Mouse (Mus musculus): ENCODE results near the gene Nmur1. TPM values are rescaled to one million over a fixed set of nuclear protein-coding genes. Genes with fewer than 3 reads are reported as not detected.

Nmur1 gene
- polyA plus RNA-seq, 1 experiment from 2014 or later: not detected

DNA sequence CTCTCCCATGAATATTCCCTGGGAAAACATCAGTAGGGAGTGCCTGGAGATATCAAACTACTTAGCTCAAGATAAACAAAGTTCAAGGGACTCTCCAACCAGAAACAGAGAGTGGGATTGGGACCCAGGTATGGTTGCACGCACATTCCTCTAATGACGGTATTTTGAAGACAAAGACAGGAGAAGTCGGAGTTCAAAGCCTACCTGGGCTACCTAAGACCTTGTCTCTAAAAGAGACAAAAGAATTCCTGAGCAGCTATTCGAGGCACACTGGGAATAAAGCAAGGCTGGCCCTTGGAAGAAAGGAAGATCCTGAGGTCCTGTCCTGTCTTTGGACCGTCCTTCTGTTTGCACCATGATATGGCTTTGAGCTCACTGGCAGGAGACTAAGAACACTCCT, 26.7 kb upstream of the Nmur1 start:
- no peaks in the 10 kb centered on the region for H3K36me3 ChIP-seq

GRCm38 (mm10) chr1:86449966-86450365, 23.9 kb upstream of the Nmur1 start:
- Histone ChIP-seq H3K4me3 (replicated peaks) (no peak overlapping the region), H3K27me3 (no peaks in the 10 kb centered on the region), H3K4me2 (no peak overlapping the region), H3K27ac (0 out of 2 replicates have a peak overlapping the region, but pooled peaks have one; percentile 32), H3K9me3 (replicated peaks) (no peaks in the 10 kb centered on the region), H3K9ac (no peak overlapping the region), H3K4me1 (peaks cover 25% of the 10 kb centered on the region), H3K36me3 (no peaks in the 10 kb centered on the region)
- 50% methylated on average over 6 of the region's 6 CpGs for WGBS
- ATAC-seq (replicated peaks; ENCODE audit: low FRiP score): 0 out of 2 replicates have a peak, but pooled peaks have one; percentile 47

More for the DNA sequence above, 26.7 kb upstream of the Nmur1 start:
- H3K4me2 ChIP-seq: no peak overlapping the region
- H3K9me3 ChIP-seq (replicated peaks): no peaks in the 10 kb centered on the region
- H3K27me3 ChIP-seq: no peaks in the 10 kb centered on the region
- ATAC-seq (replicated peaks; ENCODE audit: low FRiP score): no peak
- 75% methylated on average over 5 of the region's 5 CpGs for WGBS
- H3K27ac ChIP-seq: no peak overlapping the region
- H3K9ac ChIP-seq: no peak overlapping the region
- H3K4me3 ChIP-seq (replicated peaks): no peak overlapping the region
- peaks cover 23% of the 10 kb centered on the region for H3K4me1 ChIP-seq

DNA sequence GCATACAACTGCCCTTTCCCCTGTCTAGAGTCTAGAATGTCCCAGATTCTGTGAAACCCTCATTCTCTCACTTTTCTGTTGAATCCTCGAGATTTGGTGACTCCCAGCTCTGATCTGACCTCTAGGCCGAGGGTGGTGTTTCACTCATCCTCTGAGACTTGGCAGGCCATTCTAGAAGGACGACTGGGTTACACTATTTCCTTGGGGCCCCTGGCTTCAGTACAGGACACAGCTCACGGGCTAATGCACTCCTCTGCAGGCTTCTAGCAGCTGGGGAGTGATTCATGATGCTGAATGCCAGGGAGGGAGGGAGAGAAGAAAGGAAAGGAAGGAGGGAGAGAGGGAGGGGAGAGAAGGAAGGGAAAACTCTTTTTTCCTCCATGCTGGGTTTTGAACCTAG, 22.2 kb upstream of the Nmur1 start:
- Histone ChIP-seq H3K4me3 (replicated peaks) (no peak overlapping the region), H3K9me3 (replicated peaks) (no peaks in the 10 kb centered on the region), H3K27ac (peak overlapping the region; percentile 93), H3K9ac (0 out of 2 replicates have a peak overlapping the region, but pooled peaks have one; percentile 14), H3K27me3 (no peaks in the 10 kb centered on the region), H3K36me3 (no peaks in the 10 kb centered on the region), H3K4me1 (peaks cover 37% of the 10 kb centered on the region), H3K4me2 (0 out of 2 replicates have a peak overlapping the region, but pooled peaks have one; percentile 16)
- 2% methylated on average over 4 of the region's 4 CpGs for WGBS
- ATAC-seq (replicated peaks; ENCODE audit: low FRiP score): peak; percentile 69

- WGBS: 50% methylated on average over 13 of the region's 13 CpGs
- no peaks in the 10 kb centered on the region for H3K9me3 ChIP-seq (replicated peaks)
- peak overlapping the region; percentile 93 for H3K27ac ChIP-seq
- no peaks in the 10 kb centered on the region for H3K36me3 ChIP-seq
- H3K9ac ChIP-seq: 0 out of 2 replicates have a peak overlapping the region, but pooled peaks have one; percentile 14
- no peak overlapping the region for H3K4me3 ChIP-seq (replicated peaks)
- 0 out of 2 replicates have a peak overlapping the region, but pooled peaks have one; percentile 16 for H3K4me2 ChIP-seq
- peak; percentile 27; the same call in 1 of the 2 replicates for ATAC-seq (replicated peaks; ENCODE audit: low FRiP score)
- H3K27me3 ChIP-seq: no peaks in the 10 kb centered on the region
- H3K4me1 ChIP-seq: peaks cover 43% of the 10 kb centered on the region
Observed at GRCm38 (mm10) chr1:86447596-86448171, 21.7 kb upstream of the Nmur1 start.

GRCm38 (mm10) chr1:86443386-86444172, 17.6 kb upstream of the Nmur1 start:
- no peaks in the 10 kb centered on the region for H3K27me3 ChIP-seq
- no peak for ATAC-seq (replicated peaks; ENCODE audit: low FRiP score)
- peak overlapping the region; percentile 45 for H3K4me3 ChIP-seq (replicated peaks)
- H3K4me1 ChIP-seq: peaks cover 62% of the 10 kb centered on the region
- H3K36me3 ChIP-seq: no peaks in the 10 kb centered on the region
- H3K27ac ChIP-seq: peak overlapping the region; percentile 100
- H3K4me2 ChIP-seq: peak overlapping the region; percentile 83
- H3K9ac ChIP-seq: peak overlapping the region; percentile 74
- H3K9me3 ChIP-seq (replicated peaks): no peaks in the 10 kb centered on the region
- WGBS: 44% methylated on average over 8 of the region's 8 CpGs

DNA sequence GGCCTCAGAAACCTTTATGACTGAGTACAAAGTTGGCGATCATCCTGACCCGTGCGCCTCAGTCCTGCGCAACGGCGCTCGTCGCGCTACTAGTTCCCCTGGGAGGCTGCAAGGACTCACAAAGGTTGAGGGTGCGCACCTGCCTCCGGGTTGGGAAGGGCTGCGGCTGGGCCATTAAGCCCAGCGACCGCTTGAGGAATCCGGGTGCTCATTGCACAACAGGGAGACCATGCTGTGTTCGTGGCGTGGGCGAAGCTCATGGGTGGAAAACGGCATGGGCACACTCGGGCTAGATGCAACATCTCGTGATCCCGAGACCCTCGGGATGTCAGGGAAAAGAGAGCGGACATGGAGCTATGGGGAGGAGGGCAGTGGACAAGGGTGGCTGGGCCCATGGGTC, 16.8 kb upstream of the Nmur1 start:
- peak overlapping the region; percentile 74 for H3K9ac ChIP-seq
- 3% methylated on average over 24 of the region's 24 CpGs for WGBS

GRCm38 (mm10) chr1:86441980-86442831, 16.2 kb upstream of the Nmur1 start:
- Histone ChIP-seq H3K27me3 (no peaks in the 10 kb centered on the region), H3K27ac (peak overlapping the region; percentile 100), H3K9ac (peak overlapping the region; percentile 74), H3K4me1 (peaks cover 58% of the 10 kb centered on the region), H3K9me3 (replicated peaks) (no peaks in the 10 kb centered on the region), H3K4me2 (peak overlapping the region; percentile 83), H3K4me3 (replicated peaks) (peak overlapping the region; percentile 45), H3K36me3 (no peaks in the 10 kb centered on the region)
- peak; percentile 53 for ATAC-seq (replicated peaks; ENCODE audit: low FRiP score)
- whole genome bisulfite sequencing: under 1% methylated on average over 81 of the region's 81 CpGs

More for the DNA sequence above, 16.8 kb upstream of the Nmur1 start:
- Histone ChIP-seq H3K36me3 (no peaks in the 10 kb centered on the region), H3K27me3 (no peaks in the 10 kb centered on the region), H3K27ac (peak overlapping the region; percentile 100), H3K4me1 (peaks cover 58% of the 10 kb centered on the region), H3K4me2 (peak overlapping the region; percentile 83), H3K9me3 (replicated peaks) (no peaks in the 10 kb centered on the region), H3K4me3 (replicated peaks) (peak overlapping the region; percentile 45)
- no peak; the same call in 1 of the 2 replicates for ATAC-seq (replicated peaks; ENCODE audit: low FRiP score)

DNA sequence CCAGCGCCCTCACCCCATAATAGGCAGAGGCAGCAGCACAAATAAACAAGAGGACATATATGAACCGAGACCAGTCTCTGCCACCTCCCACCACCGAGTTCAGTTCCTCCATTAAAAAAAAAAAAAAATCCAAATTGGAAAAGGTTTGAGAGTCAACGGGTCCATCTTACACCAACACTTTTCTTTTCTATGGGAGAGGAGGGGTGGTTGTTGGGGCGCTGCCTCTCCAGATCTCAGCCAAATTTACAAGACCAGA, 15.6 kb upstream of the Nmur1 start:
- WGBS: 2% methylated on average over 5 of the region's 5 CpGs
- peaks cover 60% of the 10 kb centered on the region for H3K4me1 ChIP-seq
- peak overlapping the region; percentile 100 for H3K27ac ChIP-seq
- H3K36me3 ChIP-seq: no peaks in the 10 kb centered on the region
- H3K9ac ChIP-seq: peak overlapping the region; percentile 74
- H3K4me3 ChIP-seq (replicated peaks): peak overlapping the region; percentile 45
- no peaks in the 10 kb centered on the region for H3K9me3 ChIP-seq (replicated peaks)
- peak overlapping the region; percentile 83 for H3K4me2 ChIP-seq
- H3K27me3 ChIP-seq: no peaks in the 10 kb centered on the region
- no peak for ATAC-seq (replicated peaks; ENCODE audit: low FRiP score)

GRCm38 (mm10) chr1:86440887-86441723, 15.1 kb upstream of the Nmur1 start:
- WGBS: under 1% methylated on average over 29 of the region's 29 CpGs
- ATAC-seq (replicated peaks; ENCODE audit: low FRiP score): peak; percentile 31
- peak overlapping the region; percentile 83 for H3K4me2 ChIP-seq
- H3K9ac ChIP-seq: peak overlapping the region; percentile 74
- peaks cover 62% of the 10 kb centered on the region for H3K4me1 ChIP-seq
- no peaks in the 10 kb centered on the region for H3K27me3 ChIP-seq
- H3K27ac ChIP-seq: peak overlapping the region; percentile 100
- H3K4me3 ChIP-seq (replicated peaks): peak overlapping the region; percentile 45
- H3K9me3 ChIP-seq (replicated peaks): no peaks in the 10 kb centered on the region
- H3K36me3 ChIP-seq: no peaks in the 10 kb centered on the region

- Histone ChIP-seq H3K36me3 (no peaks in the 10 kb centered on the region), H3K27ac (peak overlapping the region; percentile 100), H3K9ac (peak overlapping the region; percentile 35; the same call in 1 of the 2 replicates), H3K9me3 (replicated peaks) (no peaks in the 10 kb centered on the region), H3K4me3 (replicated peaks) (peak overlapping the region; percentile 45), H3K4me2 (peak overlapping the region; percentile 83), H3K27me3 (no peaks in the 10 kb centered on the region), H3K4me1 (peaks cover 70% of the 10 kb centered on the region)
- 5% methylated on average over 18 of the region's 18 CpGs for WGBS
- peak; percentile 82 for ATAC-seq (replicated peaks; ENCODE audit: low FRiP score)
Observed at GRCm38 (mm10) chr1:86440171-86440886, 14.3 kb upstream of the Nmur1 start.
